Mouse (Mus musculus): ENCODE measurements around the gene Nup50. TPM values are rescaled to one million over a fixed set of nuclear protein-coding genes. Genes with fewer than 3 reads are reported as not detected.
"Not testable (repeated sequence)": the region's sequence is repeated elsewhere in the genome, so short reads cannot be mapped to it uniquely, and the experiment has no call there.

Gene Nup50
- polyA plus RNA-seq (2015; fragmentation: Nextera tagmentation; extraction: Ambion mirVana) = 41.9 and 44.7 TPM in 2 replicates

- Histone ChIP-seq H3K4me2 (peak within 1 kb of the TSS; percentile 88), H3K27me3 (no peaks in the 10 kb centered on the region), H3K36me3 (ENCODE audit: poor library complexity, severe bottlenecking) (peaks cover 15% of the 10 kb centered on the region), H3K4me3 (peak within 1 kb of the TSS; percentile 99), H3K27ac (peak within 1 kb of the TSS; percentile 95), H3K9ac (peak within 1 kb of the TSS; percentile 99), H3K9me3 (replicated peaks) (no peaks in the 10 kb centered on the region), H3K4me1 (peaks cover 34% of the 10 kb centered on the region)
- WGBS = under 1% methylated on average over 50 of the region's 60 CpGs
- ATAC-seq = peak; percentile 93
These were observed at the start of gene Nup50 for GRCm38 (mm10) chr15:84922884-84923507. TSS of gene Nup50 (plus strand) at chr15:84923411.

GRCm38 (mm10) chr15:84873867-84874266, 49.3 kb upstream of the Nup50 start:
- H3K27me3 ChIP-seq = no peaks in the 10 kb centered on the region
- no peak overlapping the region for H3K27ac ChIP-seq
- no peaks in the 10 kb centered on the region for H3K4me1 ChIP-seq
- no peak overlapping the region for H3K4me2 ChIP-seq
- no peaks in the 10 kb centered on the region for H3K36me3 ChIP-seq (ENCODE audit: poor library complexity, severe bottlenecking)
- H3K9ac ChIP-seq = no peak overlapping the region
- 65% methylated on average over 4 of the region's 4 CpGs for WGBS
- ATAC-seq = no peak
- H3K4me3 ChIP-seq = no peak overlapping the region
- H3K9me3 ChIP-seq (replicated peaks) = no peaks in the 10 kb centered on the region

- no peak overlapping the region for H3K27ac ChIP-seq
- no peak for ATAC-seq
- H3K9me3 ChIP-seq (replicated peaks) = no peaks in the 10 kb centered on the region
- H3K4me1 ChIP-seq = no peaks in the 10 kb centered on the region
- H3K27me3 ChIP-seq = no peaks in the 10 kb centered on the region
- H3K4me2 ChIP-seq = no peak overlapping the region
- H3K4me3 ChIP-seq = no peak overlapping the region
- no peak overlapping the region for H3K9ac ChIP-seq
- H3K36me3 ChIP-seq (ENCODE audit: poor library complexity, severe bottlenecking) = no peaks in the 10 kb centered on the region
- 88% methylated on average over 12 of the region's 12 CpGs for WGBS
These were observed 46.0 kb upstream of the Nup50 start for GRCm38 (mm10) chr15:84877029-84877815.

GRCm38 (mm10) chr15:84888066-84888465, 35.1 kb upstream of the Nup50 start:
- no peak overlapping the region for H3K4me3 ChIP-seq
- H3K4me1 ChIP-seq = 0 out of 2 replicates have a peak, but pooled peaks cover 5% of the 10 kb centered on the region
- WGBS = 68% methylated on average over 12 of the region's 12 CpGs
- no peaks in the 10 kb centered on the region for H3K27me3 ChIP-seq
- no peak overlapping the region for H3K4me2 ChIP-seq
- H3K9ac ChIP-seq = no peak overlapping the region
- no peaks in the 10 kb centered on the region for H3K9me3 ChIP-seq (replicated peaks)
- no peak overlapping the region; the same call in 1 of the 2 replicates for H3K27ac ChIP-seq
- ATAC-seq = no peak
- H3K36me3 ChIP-seq (ENCODE audit: poor library complexity, severe bottlenecking) = no peaks in the 10 kb centered on the region

GRCm38 (mm10) chr15:84891246-84891645, 32.0 kb upstream of the Nup50 start:
- Histone ChIP-seq H3K27ac (no peak overlapping the region), H3K4me2 (no peak overlapping the region), H3K9me3 (replicated peaks) (peaks cover 4% of the 10 kb centered on the region), H3K27me3 (no peaks in the 10 kb centered on the region), H3K4me3 (no peak overlapping the region), H3K4me1 (0 out of 2 replicates have a peak, but pooled peaks cover 5% of the 10 kb centered on the region), H3K36me3 (ENCODE audit: poor library complexity, severe bottlenecking) (no peaks in the 10 kb centered on the region), H3K9ac (no peak overlapping the region)
- WGBS = 48% methylated on average over 3 of the region's 3 CpGs
- ATAC-seq = no peak

GRCm38 (mm10) chr15:84891658-84892057, 31.6 kb upstream of the Nup50 start:
- Histone ChIP-seq H3K4me2 (no peak overlapping the region), H3K27ac (no peak overlapping the region), H3K4me3 (no peak overlapping the region), H3K27me3 (no peaks in the 10 kb centered on the region), H3K9ac (no peak overlapping the region), H3K4me1 (0 out of 2 replicates have a peak, but pooled peaks cover 5% of the 10 kb centered on the region), H3K36me3 (ENCODE audit: poor library complexity, severe bottlenecking) (no peaks in the 10 kb centered on the region), H3K9me3 (replicated peaks) (peaks cover 4% of the 10 kb centered on the region)
- ATAC-seq = no peak
- WGBS = 2% methylated on average over 3 of the region's 3 CpGs

- H3K9me3 ChIP-seq (replicated peaks); H3K27ac ChIP-seq; H3K36me3 ChIP-seq (ENCODE audit: poor library complexity, severe bottlenecking); H3K4me3 ChIP-seq; ATAC-seq; H3K4me2 ChIP-seq; H3K9ac ChIP-seq; H3K27me3 ChIP-seq: not testable (repeated sequence)
- peaks cover 17% of the 10 kb centered on the region for H3K4me1 ChIP-seq
- 82% methylated on average over 10 of the region's 10 CpGs for WGBS
These were observed 27.0 kb upstream of the Nup50 start for GRCm38 (mm10) chr15:84896216-84896615.

- peaks cover 4% of the 10 kb centered on the region for H3K9me3 ChIP-seq (replicated peaks)
- H3K4me3 ChIP-seq = no peak overlapping the region
- no peaks in the 10 kb centered on the region for H3K36me3 ChIP-seq (ENCODE audit: poor library complexity, severe bottlenecking)
- no peak for ATAC-seq
- H3K27ac ChIP-seq = no peak overlapping the region
- 72% methylated on average over 1 of the region's 1 CpGs for WGBS
- H3K4me2 ChIP-seq = no peak overlapping the region
- no peaks in the 10 kb centered on the region for H3K27me3 ChIP-seq
- no peak overlapping the region for H3K9ac ChIP-seq
- H3K4me1 ChIP-seq = peaks cover 17% of the 10 kb centered on the region
These were observed 26.5 kb upstream of the Nup50 start for GRCm38 (mm10) chr15:84896664-84897063.

- H3K27me3 ChIP-seq = no peaks in the 10 kb centered on the region
- no peaks in the 10 kb centered on the region for H3K36me3 ChIP-seq (ENCODE audit: poor library complexity, severe bottlenecking)
- 19% methylated on average over 7 of the region's 7 CpGs for WGBS
- peak overlapping the region; percentile 36 for H3K4me2 ChIP-seq
- no peak overlapping the region for H3K9ac ChIP-seq
- H3K4me3 ChIP-seq = no peak overlapping the region
- H3K4me1 ChIP-seq = peaks cover 17% of the 10 kb centered on the region
- peak overlapping the region; percentile 62 for H3K27ac ChIP-seq
- peaks cover 4% of the 10 kb centered on the region for H3K9me3 ChIP-seq (replicated peaks)
- ATAC-seq = peak; percentile 75
These were observed 25.1 kb upstream of the Nup50 start for GRCm38 (mm10) chr15:84898077-84898476.

- no peaks in the 10 kb centered on the region for H3K36me3 ChIP-seq (ENCODE audit: poor library complexity, severe bottlenecking)
- H3K9ac ChIP-seq = no peak overlapping the region
- H3K4me1 ChIP-seq = peaks cover 4% of the 10 kb centered on the region
- H3K4me3 ChIP-seq = no peak overlapping the region
- H3K4me2 ChIP-seq = no peak overlapping the region
- no peaks in the 10 kb centered on the region for H3K27me3 ChIP-seq
- 69% methylated on average over 7 of the region's 7 CpGs for WGBS
- H3K9me3 ChIP-seq (replicated peaks) = no peaks in the 10 kb centered on the region
- ATAC-seq = no peak
- no peak overlapping the region for H3K27ac ChIP-seq
These were observed 19.3 kb upstream of the Nup50 start for GRCm38 (mm10) chr15:84903843-84904385.

GRCm38 (mm10) chr15:84913201-84913600, 10.0 kb upstream of the Nup50 start:
- 86% methylated on average over 3 of the region's 3 CpGs for WGBS
- Histone ChIP-seq H3K27me3 (no peaks in the 10 kb centered on the region), H3K9ac (no peak overlapping the region), H3K36me3 (ENCODE audit: poor library complexity, severe bottlenecking) (peaks cover 16% of the 10 kb centered on the region), H3K4me1 (no peaks in the 10 kb centered on the region), H3K27ac (no peak overlapping the region), H3K9me3 (replicated peaks) (peaks cover 9% of the 10 kb centered on the region; the same call in 1 of the 2 replicates), H3K4me2 (no peak overlapping the region), H3K4me3 (no peak overlapping the region)
- no peak for ATAC-seq

GRCm38 (mm10) chr15:84919938-84920337, 3.3 kb upstream of the Nup50 start, which contains the start of gene Gm29666:
TSS of gene Gm29666 (minus strand) at chr15:84920038.
- no peak for ATAC-seq
- Histone ChIP-seq H3K9me3 (replicated peaks) (no peaks in the 10 kb centered on the region), H3K4me3 (no peak within 1 kb of the TSS), H3K36me3 (ENCODE audit: poor library complexity, severe bottlenecking) (0 out of 2 replicates have a peak, but pooled peaks cover 7% of the 10 kb centered on the region), H3K4me1 (peaks cover 21% of the 10 kb centered on the region), H3K27me3 (no peaks in the 10 kb centered on the region), H3K27ac (no peak within 1 kb of the TSS), H3K9ac (no peak within 1 kb of the TSS), H3K4me2 (no peak within 1 kb of the TSS)
- 95% methylated on average over 3 of the region's 3 CpGs for WGBS

Measured in forebrain, embryonic 13.5 days (tissue).